ENCODE assay signal across 16 mouse cellular contexts in genomic region chrX:82741478-82741877, GRCm38 (mm10).
"Had no signal": no experiment of that assay in that cellular context is flagged by ENCODE, and none has a peak within 500 bp of the region (broad histone marks: within the 10 kb centered on the region; RNA-seq: fewer than 3 reads in every experiment).

No protein-coding gene starts in this region.

- DNase-seq: kidney, adult 18-20 months; kidney, postnatal 10 days; kidney, postnatal 4 days; liver; liver, embryonic 13.5 days; liver, postnatal 0 days; lung, postnatal 14 days; thymus, postnatal 4 days had no signal

- ATAC-seq: intestine, embryonic 15.5 days; liver, postnatal 0 days had no signal

- H3K27ac ChIP-seq: intestine, embryonic 15.5 days; layer of hippocampus, adult 2 months; limb, embryonic 12.5 days; liver, embryonic 13.5 days; lung, embryonic 15.5 days; macrophage; neural tube, embryonic 12.5 days; stomach, postnatal 0 days had no signal

- H3K27me3 ChIP-seq: intestine, embryonic 15.5 days; limb, embryonic 12.5 days; liver, embryonic 13.5 days; lung, embryonic 15.5 days; megakaryocyte, embryonic 14.5 days; neural tube, embryonic 12.5 days had no signal

- H3K36me3 ChIP-seq: intestine, embryonic 15.5 days; limb, embryonic 12.5 days; liver, embryonic 13.5 days; lung, embryonic 15.5 days; neural tube, embryonic 12.5 days had no signal

- H3K9ac ChIP-seq: intestine, embryonic 15.5 days; limb, embryonic 12.5 days; liver, embryonic 13.5 days; liver, postnatal 0 days; lung, embryonic 15.5 days; neural tube, embryonic 12.5 days had no signal

- H3K4me2 ChIP-seq: intestine, embryonic 15.5 days; limb, embryonic 12.5 days; liver, embryonic 13.5 days; lung, embryonic 15.5 days; neural tube, embryonic 12.5 days had no signal

- H3K9me3 ChIP-seq: intestine, embryonic 15.5 days; limb, embryonic 12.5 days; liver, embryonic 13.5 days; lung, embryonic 15.5 days; neural tube, embryonic 12.5 days had no signal

- H3K4me1 ChIP-seq: intestine, embryonic 15.5 days; limb, embryonic 12.5 days; liver, embryonic 13.5 days; lung, embryonic 15.5 days; megakaryocyte, embryonic 14.5 days; neural tube, embryonic 12.5 days had no signal

- H3K4me3 ChIP-seq: intestine, embryonic 15.5 days; layer of hippocampus, adult 2 months; limb, embryonic 12.5 days; liver, embryonic 13.5 days; lung, embryonic 15.5 days; megakaryocyte, embryonic 14.5 days; neural tube, embryonic 12.5 days had no signal
